Mouse (Mus musculus) intestine, embryonic 16.5 days (tissue): Measurements from ENCODE around the gene Cradd. TPM values are rescaled to one million over a fixed set of nuclear protein-coding genes. Genes with fewer than 3 reads are reported as not detected.

Experiments
- ATAC-seq: fragments of 200-750 bp; cut with Nextera tagmentation; 2 replicates; pipeline ENCODE4 v1.8.0; 2017; ENCODE audit warnings: moderate TSS enrichment, moderate library complexity
- H3K27ac ChIP-seq: fragments of 300-500 bp; sonication (generic); 2 replicates; pipeline ENCODE4 v1.5.1; 2014; ENCODE audit warnings: mild to moderate bottlenecking, low read length
- H3K27me3 ChIP-seq: fragments of 300-500 bp; sonication (generic); replicated peaks from 2 replicates; pipeline ENCODE4 v1.6.1; 2014; ENCODE audit warnings: low read length, control low read depth, mixed read lengths; ENCODE audit not compliant: control insufficient read depth, insufficient read depth
- H3K36me3 ChIP-seq: fragments of 300-500 bp; sonication (generic); 2 replicates; pipeline ENCODE4 v1.6.1; 2014; ENCODE audit warnings: low read length, control low read depth; ENCODE audit not compliant: control insufficient read depth, insufficient read depth
- H3K4me1 ChIP-seq: fragments of 300-500 bp; sonication (generic); 2 replicates; pipeline ENCODE4 v1.6.1; 2014; ENCODE audit warnings: low read length, control low read depth, mixed read lengths; ENCODE audit not compliant: control insufficient read depth, insufficient read depth
- H3K4me2 ChIP-seq: fragments of 300-500 bp; sonication (generic); 2 replicates; pipeline ENCODE4 v1.6.1; 2014; ENCODE audit warnings: low read depth, low read length, control low read depth
- H3K4me3 ChIP-seq: fragments of 300-500 bp; sonication (generic); 2 replicates; pipeline ENCODE4 v1.5.1; 2014; ENCODE audit warnings: mild to moderate bottlenecking, low read length
- H3K9ac ChIP-seq: fragments of 300-500 bp; sonication (generic); 2 replicates; pipeline ENCODE4 v1.6.1; 2014; ENCODE audit warnings: low read depth, low read length
- H3K9me3 ChIP-seq: fragments of 300-500 bp; sonication (generic); 2 replicates; pipeline ENCODE4 v1.6.1; 2016; ENCODE audit warnings: low read length, control low read depth; ENCODE audit not compliant: control insufficient read depth
- WGBS: fragments of 180-500 bp; shearing (Covaris S2); extraction: QIAGEN DNeasy Blood & Tissue Kit; methylation state at CpG from one replicate; pipeline ENCODE4 v1.1.7; 2014; 5-methylcytosine and 5-hydroxymethylcytosine counted together
- polyA plus RNA-seq: library from polyadenylated mRNA; unstranded; fragments of >200 nt; fragmentation: Nextera tagmentation; extraction: Ambion mirVana; gene quantifications from 2 replicates; pipeline ENCODE4 v1.2.1, GENCODE M21; 2015

The Cradd gene
- polyA plus RNA-seq, 1 experiment from 2014 or later: 11.8 TPM

DNA sequence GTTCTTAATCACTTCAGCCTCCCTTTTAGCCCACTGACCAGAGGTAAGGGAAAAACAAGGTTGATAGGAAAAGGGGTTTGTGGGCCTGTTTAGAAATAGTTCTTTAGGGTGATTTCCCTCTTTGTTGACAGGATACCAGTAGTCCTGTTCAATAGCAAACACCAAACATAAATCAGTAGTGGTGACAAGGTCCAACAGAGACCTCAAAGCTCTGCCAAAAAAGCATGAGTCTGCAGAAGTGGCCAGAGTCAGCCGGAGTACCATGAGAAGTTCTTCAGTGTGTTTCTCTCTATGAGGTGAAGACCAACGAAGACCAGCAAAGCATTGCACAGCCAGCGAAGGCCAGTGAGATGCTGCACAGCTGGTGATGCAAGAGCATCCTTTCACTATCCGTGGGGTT lies 16.7 kb upstream of the Cradd start:
- Histone ChIP-seq H3K27me3 (no peaks in the 10 kb centered on the region), H3K4me1 (peaks cover 12% of the 10 kb centered on the region), H3K9me3 (no peaks in the 10 kb centered on the region), H3K4me2 (no peak overlapping the region), H3K4me3 (no peak overlapping the region), H3K27ac (no peak overlapping the region), H3K9ac (no peak overlapping the region), H3K36me3 (no peaks in the 10 kb centered on the region)
- 86% methylated on average over 4 of the region's 4 CpGs for WGBS
- no peak for ATAC-seq

DNA sequence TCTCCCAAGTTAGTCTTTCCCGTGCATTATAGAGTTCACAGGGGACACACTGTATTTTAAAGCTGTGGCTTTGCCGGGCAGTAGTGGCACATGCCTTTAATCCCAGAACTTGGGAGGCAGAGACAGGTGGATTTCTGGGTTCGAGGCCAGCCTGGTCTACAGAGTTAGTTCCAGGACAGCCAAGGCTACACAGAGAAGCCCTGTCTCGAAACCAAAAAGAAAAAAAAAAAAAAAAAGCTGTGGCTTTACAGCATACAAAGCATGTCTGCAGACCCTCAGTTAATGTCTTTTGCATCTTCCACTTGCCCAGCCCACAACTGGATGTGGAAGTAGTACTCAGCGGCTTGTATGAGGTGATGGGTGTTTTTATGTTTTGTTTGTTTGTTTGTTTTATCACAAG lies 13.7 kb upstream of the Cradd start:
- no peak for ATAC-seq
- no peaks in the 10 kb centered on the region for H3K9me3 ChIP-seq
- H3K36me3 ChIP-seq: no peaks in the 10 kb centered on the region
- peaks cover 12% of the 10 kb centered on the region for H3K4me1 ChIP-seq
- H3K4me3 ChIP-seq: no peak overlapping the region
- WGBS: 73% methylated on average over 5 of the region's 5 CpGs
- no peak overlapping the region for H3K27ac ChIP-seq
- no peaks in the 10 kb centered on the region for H3K27me3 ChIP-seq
- no peak overlapping the region for H3K4me2 ChIP-seq
- no peak overlapping the region for H3K9ac ChIP-seq

- Histone ChIP-seq H3K4me2 (no peak overlapping the region; the same call in 1 of the 2 replicates), H3K9ac (no peak overlapping the region), H3K9me3 (no peaks in the 10 kb centered on the region), H3K4me3 (no peak overlapping the region), H3K36me3 (no peaks in the 10 kb centered on the region), H3K4me1 (peaks cover 12% of the 10 kb centered on the region), H3K27ac (no peak overlapping the region), H3K27me3 (no peaks in the 10 kb centered on the region)
- ATAC-seq: peak; percentile 64; the same call in 1 of the 2 replicates
- 20% methylated on average over 4 of the region's 4 CpGs for whole genome bisulfite sequencing
These were observed 13.0 kb upstream of the Cradd start for GRCm38 (mm10) chr10:95336781-95337544.

GRCm38 (mm10) chr10:95334826-95335225 lies 10.9 kb upstream of the Cradd start:
- ATAC-seq: no peak
- Histone ChIP-seq H3K9me3 (no peaks in the 10 kb centered on the region), H3K4me3 (no peak overlapping the region), H3K27ac (no peak overlapping the region), H3K27me3 (no peaks in the 10 kb centered on the region), H3K9ac (no peak overlapping the region), H3K4me1 (peaks cover 12% of the 10 kb centered on the region), H3K4me2 (no peak overlapping the region), H3K36me3 (no peaks in the 10 kb centered on the region)
- 45% methylated on average over 1 of the region's 1 CpGs for WGBS

DNA sequence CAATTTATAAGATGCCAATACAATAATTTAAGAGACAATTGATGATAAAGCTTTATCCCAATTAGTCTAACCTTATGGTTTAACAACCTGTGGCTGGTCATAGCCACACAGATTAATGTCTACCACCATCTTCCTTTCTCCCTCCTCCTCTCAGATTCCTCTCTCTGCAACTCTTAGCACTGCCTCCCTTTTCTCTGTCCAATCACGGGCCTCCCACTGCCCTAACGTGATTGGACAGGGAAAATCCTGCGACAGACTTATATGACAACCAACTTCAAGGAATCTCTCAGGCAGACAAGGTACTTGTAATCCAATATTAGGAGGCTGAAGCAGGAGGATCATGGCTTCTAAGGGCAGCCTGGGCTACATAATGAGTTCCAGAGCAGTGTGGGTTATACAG lies 8.7 kb upstream of the Cradd start:
- H3K27ac ChIP-seq: no peak overlapping the region
- no peak overlapping the region for H3K4me3 ChIP-seq
- no peaks in the 10 kb centered on the region for H3K36me3 ChIP-seq
- WGBS: 86% methylated on average over 3 of the region's 3 CpGs
- H3K9ac ChIP-seq: no peak overlapping the region
- H3K9me3 ChIP-seq: no peaks in the 10 kb centered on the region
- no peaks in the 10 kb centered on the region for H3K27me3 ChIP-seq
- ATAC-seq: no peak
- H3K4me2 ChIP-seq: no peak overlapping the region
- H3K4me1 ChIP-seq: peaks cover 11% of the 10 kb centered on the region

DNA sequence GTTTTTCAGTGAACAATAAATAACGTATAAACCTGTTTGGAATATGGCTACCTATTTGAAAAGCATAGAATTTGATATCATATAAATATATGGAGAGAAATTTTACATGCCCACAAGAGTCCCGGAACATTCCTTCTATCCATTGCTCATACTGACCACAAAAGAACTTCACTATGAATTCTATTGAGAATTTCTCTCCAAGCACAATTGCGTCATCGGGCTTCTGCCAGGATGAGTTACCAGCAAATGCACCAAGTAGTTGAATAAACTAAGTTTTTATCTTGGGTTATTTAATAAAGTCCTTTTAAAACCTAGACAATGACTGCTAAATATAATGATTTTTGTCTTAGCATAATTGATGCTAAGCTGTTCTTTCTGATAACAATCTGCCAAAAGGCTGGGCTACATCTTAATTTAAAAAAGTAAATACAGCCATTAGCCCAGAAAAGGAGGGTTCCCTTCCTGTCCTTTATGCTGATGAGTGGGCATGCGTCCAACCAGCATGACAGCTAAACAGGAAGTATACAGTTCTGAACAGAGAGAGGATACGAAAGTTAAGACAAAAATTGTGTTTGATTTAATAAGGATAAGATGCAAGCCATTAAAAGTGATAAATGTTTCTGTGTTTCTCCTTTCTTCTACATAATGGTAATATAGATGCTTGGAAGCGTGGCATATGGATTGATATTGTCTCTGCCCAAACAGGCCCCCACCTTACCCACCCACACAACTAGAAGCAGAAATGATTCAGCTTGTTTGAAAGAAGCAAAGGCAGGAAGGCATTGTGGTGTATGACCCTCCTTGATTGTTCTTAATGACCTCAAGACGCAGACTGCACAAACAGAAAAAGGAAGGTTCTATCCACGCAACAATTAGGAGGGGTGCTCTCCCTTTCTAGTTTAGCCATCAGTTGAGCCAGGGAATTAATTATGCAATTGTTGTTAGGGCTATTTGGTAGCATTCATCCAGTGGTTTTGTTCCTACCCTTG lies 6.7 kb upstream of the Cradd start:
- no peaks in the 10 kb centered on the region for H3K36me3 ChIP-seq
- no peak for ATAC-seq
- no peak overlapping the region for H3K9ac ChIP-seq
- no peak overlapping the region for H3K4me2 ChIP-seq
- 74% methylated on average over 9 of the region's 9 CpGs for WGBS
- H3K27ac ChIP-seq: no peak overlapping the region
- no peak overlapping the region for H3K4me3 ChIP-seq
- no peaks in the 10 kb centered on the region for H3K4me1 ChIP-seq
- H3K27me3 ChIP-seq: no peaks in the 10 kb centered on the region
- no peaks in the 10 kb centered on the region for H3K9me3 ChIP-seq

DNA sequence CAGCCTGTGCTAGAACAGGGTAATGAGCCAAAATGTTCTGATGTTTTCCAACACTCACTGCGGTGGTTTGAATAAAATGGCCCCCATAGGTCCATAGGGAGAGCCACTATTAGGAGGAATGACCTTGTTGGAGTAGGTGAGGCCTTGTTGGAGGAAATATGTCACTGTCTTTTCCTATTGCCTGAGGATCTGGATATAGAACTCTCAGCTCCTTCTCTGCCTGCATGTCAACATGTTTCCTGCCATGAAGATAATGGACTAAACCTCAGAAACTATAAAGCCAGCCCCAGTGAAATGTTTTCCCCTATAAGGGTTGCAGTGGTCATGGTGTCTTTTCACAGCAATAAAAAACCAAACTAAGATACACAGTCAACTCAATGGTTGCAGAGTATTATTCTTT lies 6.0 kb upstream of the Cradd start:
- Histone ChIP-seq H3K27me3 (no peaks in the 10 kb centered on the region), H3K9me3 (no peaks in the 10 kb centered on the region), H3K4me2 (no peak overlapping the region), H3K4me1 (no peaks in the 10 kb centered on the region), H3K9ac (no peak overlapping the region), H3K4me3 (no peak overlapping the region), H3K27ac (no peak overlapping the region), H3K36me3 (no peaks in the 10 kb centered on the region)
- WGBS: 88% methylated on average over 1 of the region's 1 CpGs
- ATAC-seq: no peak

GRCm38 (mm10) chr10:95324278-95324631 lies 322 bp upstream of the Cradd start:
- Histone ChIP-seq H3K9me3 (no peaks in the 10 kb centered on the region), H3K9ac (no peak overlapping the region), H3K4me2 (no peak overlapping the region), H3K4me3 (no peak overlapping the region), H3K36me3 (no peaks in the 10 kb centered on the region), H3K27ac (no peak overlapping the region), H3K27me3 (no peaks in the 10 kb centered on the region), H3K4me1 (peaks cover 13% of the 10 kb centered on the region)
- WGBS: 26% methylated on average over 1 of the region's 1 CpGs
- ATAC-seq: no peak; the same call in 1 of the 2 replicates
